Comparison of ENCODE assay signal across 30 mouse cellular contexts in genomic region chr5:115177866-115178265, GRCm38 (mm10). TPM values are rescaled to one million over a fixed set of nuclear protein-coding genes. Genes with fewer than 3 reads are reported as not detected.
"Had no signal": no experiment of that assay in that cellular context is flagged by ENCODE, and none has a peak within 500 bp of the region (broad histone marks: within the 10 kb centered on the region; RNA-seq: fewer than 3 reads in every experiment).

No protein-coding gene starts in this region.

- H3K4me3 ChIP-seq: embryonic facial prominence, embryonic 10.5 days; embryonic facial prominence, embryonic 12.5 days; embryonic facial prominence, embryonic 13.5 days; embryonic facial prominence, embryonic 15.5 days; erythroblast, embryonic 14.5 days; forebrain, embryonic 10.5 days; forebrain, embryonic 12.5 days; forebrain, embryonic 13.5 days; gastrocnemius, adult 2 months; heart, adult 2 months; heart, embryonic 10.5 days had no signal

- H3K27ac ChIP-seq: embryonic facial prominence, embryonic 10.5 days; embryonic facial prominence, embryonic 12.5 days; embryonic facial prominence, embryonic 13.5 days; embryonic facial prominence, embryonic 15.5 days; forebrain, embryonic 10.5 days; forebrain, embryonic 12.5 days; forebrain, embryonic 13.5 days; gastrocnemius, adult 2 months; heart, adult 2 months; heart, embryonic 10.5 days had no signal

- DNase-seq: cerebellum, adult 8-10 months; cerebellum, adult 9-10 months; cerebellum, postnatal 10 days; cerebellum, postnatal 14 days; cerebellum, postnatal 25 days; cerebellum, postnatal 36 days; embryo, embryonic 11 days; forebrain, postnatal 0 days; gastrocnemius, adult 2 months; gastrocnemius, postnatal 10 days; gastrocnemius, postnatal 14 days; gastrocnemius, postnatal 25 days; gastrocnemius, postnatal 36 days; heart, adult 11 months; heart, adult 18-20 months; heart, adult 2 months had no signal

- H3K9ac ChIP-seq: embryonic facial prominence, embryonic 12.5 days; embryonic facial prominence, embryonic 15.5 days; forebrain, embryonic 12.5 days; forebrain, embryonic 13.5 days; forebrain, postnatal 0 days had no signal

- H3K4me1 ChIP-seq: embryonic facial prominence, embryonic 12.5 days had no signal

- H3K36me3 ChIP-seq: embryonic facial prominence, embryonic 10.5 days; embryonic facial prominence, embryonic 12.5 days; embryonic facial prominence, embryonic 13.5 days; embryonic facial prominence, embryonic 15.5 days; forebrain, embryonic 10.5 days; forebrain, embryonic 12.5 days; heart, embryonic 10.5 days had no signal

- H3K9me3 ChIP-seq: embryonic facial prominence, embryonic 10.5 days; embryonic facial prominence, embryonic 12.5 days; embryonic facial prominence, embryonic 13.5 days; embryonic facial prominence, embryonic 15.5 days; forebrain, embryonic 10.5 days; forebrain, embryonic 12.5 days; forebrain, embryonic 13.5 days; heart, embryonic 10.5 days had no signal

- ATAC-seq: forebrain, embryonic 13.5 days; forebrain, embryonic 14.5 days; forebrain, embryonic 16.5 days; forebrain, postnatal 0 days had no signal

- H3K4me2 ChIP-seq: embryonic facial prominence, embryonic 12.5 days; embryonic facial prominence, embryonic 13.5 days; embryonic facial prominence, embryonic 15.5 days; forebrain, embryonic 12.5 days; forebrain, embryonic 13.5 days; heart, embryonic 11.5 days had no signal

- H3K27me3 ChIP-seq: embryonic facial prominence, embryonic 12.5 days; embryonic facial prominence, embryonic 13.5 days; embryonic facial prominence, embryonic 15.5 days; forebrain, embryonic 12.5 days; forebrain, embryonic 13.5 days had no signal

RNA-seq across cellular contexts. Expression of gene Cabp1, which starts 16.3 kb away (rescaled TPM):
- total RNA-seq: common myeloid progenitor, adult 5-6 weeks; granulocyte monocyte progenitor cell, adult 5-6 weeks had no signal
- polyA plus RNA-seq: erythroblast, embryonic 14.5 days had no signal
